Mouse (Mus musculus): ENCODE results near the gene Kmt2c.

GRCm38 (mm10) chr5:25353509-25353908 is 145.1 kb downstream of the Kmt2c start:
- TF ChIP-seq POLR2A (IDR thresholded peaks at IDR 0.05; ENCODE audit: borderline replicate concordance, extremely low read depth, low read depth, low read length) (no peak), CTCF (IDR thresholded peaks at IDR 0.05; ENCODE audit: insufficient read depth, low read length) (no peak)

Measured in lung, adult 2 months (tissue).